In genomic region chr5:38791116-38791515, GRCm38 (mm10) we compare ENCODE assay signal across 21 mouse cellular contexts.
DNase-seq lines count a peak whose midpoint lies in the region; TF ChIP-seq lines count a peak whose summit lies in the region.
"Had no signal": no experiment of that assay in that cellular context is flagged by ENCODE, and none has a peak within 500 bp of the region (broad histone marks: within the 10 kb centered on the region; RNA-seq: fewer than 3 reads in every experiment).

No protein-coding gene starts in this region.

- no peak overlapping the region for H3K4me3 ChIP-seq in cerebellum, adult 2 months (replicated peaks; ENCODE audit: insufficient read depth, low read depth, low read length)
- no peak overlapping the region for H3K4me3 ChIP-seq in heart, embryonic 10.5 days
- H3K4me3 ChIP-seq: embryonic facial prominence, embryonic 15.5 days; erythroblast, embryonic 14.5 days; forebrain, embryonic 10.5 days; heart, embryonic 15.5 days had no signal

- H3K4me1 ChIP-seq in cerebellum, adult 2 months (ENCODE audit: control insufficient read depth, insufficient read depth, low read length): peaks cover 13% of the 10 kb centered on the region; the same call in 1 of the 2 replicates
- peaks cover 9% of the 10 kb centered on the region; the same call in 1 of the 2 replicates for H3K4me1 ChIP-seq in heart, embryonic 10.5 days

- H3K27me3 ChIP-seq in cerebellum, adult 2 months (ENCODE audit: control insufficient read depth, insufficient read depth, low read length): no peaks in the 10 kb centered on the region
- 0 out of 2 replicates have a peak, but pooled peaks cover 4% of the 10 kb centered on the region for H3K27me3 ChIP-seq in heart, embryonic 10.5 days (ENCODE audit: insufficient read depth, poor library complexity, severe bottlenecking)
- H3K27me3 ChIP-seq: embryonic facial prominence, embryonic 15.5 days had no signal

- TF ChIP-seq CTCF in cerebellum, adult 2 months (IDR thresholded peaks at IDR 0.05; ENCODE audit: borderline replicate concordance, insufficient read depth, low read depth, low read length): no peak

- H3K27ac ChIP-seq in cerebellum, adult 2 months (ENCODE audit: insufficient read depth, low read length): no peak overlapping the region
- no peak overlapping the region for H3K27ac ChIP-seq in heart, embryonic 10.5 days
- H3K27ac ChIP-seq: embryonic facial prominence, embryonic 15.5 days; forebrain, embryonic 10.5 days; heart, embryonic 15.5 days; hindbrain, embryonic 14.5 days had no signal

- peak; percentile 19 for DNase-seq in adrenal gland, postnatal 10 days
- DNase-seq in adrenal gland, postnatal 36 days: no peak
- peak; percentile 93 for DNase-seq in brain, adult 2 months (ENCODE audit: low read depth, low spot score)
- peak; percentile 66 to 87 for DNase-seq in cerebellum, adult 2 months
- peak; percentile 38 to 47 for DNase-seq in cerebellum, postnatal 10 days
- DNase-seq in embryo, embryonic 10 days (ENCODE audit: low spot score): no peak
- no peak for DNase-seq in layer of hippocampus, adult 18-20 months (ENCODE audit: low spot score in 2 of 2)
- no peak for DNase-seq in heart, embryonic 10.5 days (ENCODE audit: low spot score)
- DNase-seq: adrenal gland, adult 8-10 months; B cell, adult 2 months; embryo, embryonic 11 days; gastrocnemius, postnatal 36 days; heart, adult 18-20 months; heart, postnatal 14 days; kidney, adult 2 months had no signal

- no peak for TF ChIP-seq POLR2A in cerebellum, adult 2 months (IDR thresholded peaks at IDR 0.05; ENCODE audit: borderline replicate concordance, insufficient read depth, low read length)

- no peaks in the 10 kb centered on the region for H3K36me3 ChIP-seq in heart, embryonic 10.5 days
- H3K36me3 ChIP-seq: embryonic facial prominence, embryonic 15.5 days; forebrain, embryonic 10.5 days; G1E; heart, embryonic 15.5 days had no signal

- WGBS in cerebellum, adult 2 months: 5% methylated on average over 2 of the region's 2 CpGs
- WGBS in heart, embryonic 10.5 days: 81% methylated on average over 2 of the region's 2 CpGs

- H3K9me3 ChIP-seq in heart, embryonic 10.5 days: no peaks in the 10 kb centered on the region
- H3K9me3 ChIP-seq: embryonic facial prominence, embryonic 15.5 days; forebrain, embryonic 10.5 days; heart, embryonic 15.5 days had no signal

Comparison
In these comparisons a context has a peak if more than half of its experiments do, and no peak if none do; other contexts are left out.
1. DNase-seq: peak in adrenal gland, postnatal 10 days (single experiment), brain, adult 2 months (single experiment), cerebellum, adult 2 months (2 of 2) and cerebellum, postnatal 10 days (2 of 2); none in adrenal gland, postnatal 36 days (0 of 2), embryo, embryonic 10 days (single experiment), layer of hippocampus, adult 18-20 months (0 of 2) and heart, embryonic 10.5 days (single experiment).